Mouse (Mus musculus) forebrain, embryonic 12.5 days (tissue): ENCODE measurements at regions not wholly inside any gene's neighbourhood (a gene's known extent, or its start where the extent isn't known, plus 50 kb on each side); places are given as distances from the start of the nearest gene placed in this dataset.

Experiments
- ATAC-seq: fragments of 200-750 bp; cut with Nextera tagmentation; 2 replicates; pipeline ENCODE4 v1.8.0; 2017; ENCODE audit warnings: moderate TSS enrichment; ENCODE audit not compliant: low FRiP score
- H3K27ac ChIP-seq: fragments of 300-500 bp; sonication (generic); 2 replicates; pipeline ENCODE4 v1.5.1; 2016; ENCODE audit warnings: mild to moderate bottlenecking
- H3K27me3 ChIP-seq: fragments of 300-500 bp; sonication (generic); 2 replicates; pipeline ENCODE4 v1.6.1; 2016; ENCODE audit warnings: mild to moderate bottlenecking
- H3K36me3 ChIP-seq: fragments of 300-500 bp; sonication (generic); replicated peaks from 2 replicates; pipeline ENCODE4 v1.6.1; 2016; ENCODE audit warnings: mild to moderate bottlenecking
- H3K4me1 ChIP-seq: fragments of 300-500 bp; sonication (generic); 2 replicates; pipeline ENCODE4 v1.6.1; 2016
- H3K4me2 ChIP-seq: fragments of 300-500 bp; sonication (generic); 2 replicates; pipeline ENCODE4 v1.6.1; 2016; ENCODE audit warnings: mild to moderate bottlenecking, moderate library complexity
- H3K4me3 ChIP-seq: fragments of 300-500 bp; sonication (generic); replicated peaks from 2 replicates; pipeline ENCODE4 v1.5.1; 2016; ENCODE audit warnings: mild to moderate bottlenecking
- H3K9ac ChIP-seq: fragments of 300-500 bp; sonication (generic); 2 replicates; pipeline ENCODE4 v1.6.1; 2016; ENCODE audit warnings: mild to moderate bottlenecking
- H3K9me3 ChIP-seq: fragments of 300-500 bp; sonication (generic); 2 replicates; pipeline ENCODE4 v1.6.1; 2016
- WGBS: fragments of 180-500 bp; shearing (Covaris S2); methylation state at CpG from one replicate; pipeline ENCODE4 v1.1.7; 2016; 5-methylcytosine and 5-hydroxymethylcytosine counted together

- Histone ChIP-seq H3K9ac (no peak overlapping the region), H3K4me2 (no peak overlapping the region), H3K36me3 (no peaks in the 10 kb centered on the region), H3K4me3 (no peak overlapping the region), H3K4me1 (peaks cover 9% of the 10 kb centered on the region), H3K27me3 (no peaks in the 10 kb centered on the region), H3K27ac (no peak overlapping the region), H3K9me3 (no peaks in the 10 kb centered on the region)
- WGBS: 56% methylated on average over 11 of the region's 11 CpGs
- no peak for ATAC-seq
Measured at GRCm38 (mm10) chr9:50038231-50038630, 239.5 kb upstream of the Ncam1 start.

DNA sequence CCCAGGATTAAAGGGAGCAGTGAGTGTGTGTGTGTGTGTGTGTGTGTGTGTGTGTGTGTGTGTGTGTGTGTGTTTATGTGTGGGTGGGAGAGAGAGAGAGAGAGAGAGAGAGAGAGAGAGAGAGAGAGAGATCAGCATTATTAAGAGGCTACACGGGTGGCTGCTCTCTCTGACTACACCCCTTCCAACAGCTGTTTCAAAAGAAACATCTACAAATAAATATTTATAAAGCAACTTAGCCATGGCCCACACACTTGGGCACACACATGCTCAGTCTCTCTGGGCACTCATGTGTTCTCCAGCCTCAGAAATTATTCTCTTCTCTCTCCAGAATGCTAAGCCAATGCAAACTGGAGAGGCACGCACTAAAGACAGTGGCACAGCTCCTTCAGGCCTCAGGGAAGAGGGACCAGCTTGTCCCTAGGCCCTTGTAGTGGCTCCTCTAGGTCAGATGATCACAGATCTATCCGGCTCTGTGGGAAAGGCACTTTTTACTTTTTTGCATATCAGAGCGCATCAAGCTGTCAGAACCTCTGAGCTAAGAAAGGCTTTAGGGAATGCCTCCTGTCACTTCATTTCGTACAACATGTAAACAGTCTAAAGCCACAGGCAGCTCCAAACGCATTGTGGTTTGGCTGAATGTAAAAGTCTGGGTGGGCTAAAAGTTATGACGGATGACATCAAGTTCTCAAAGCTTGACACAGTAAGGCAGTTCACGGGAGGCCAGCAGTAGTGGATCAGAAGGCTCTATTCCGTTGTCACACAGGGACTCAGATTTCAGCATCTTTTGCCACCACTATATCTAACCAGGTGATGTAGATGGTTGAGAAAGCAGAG is 233.8 kb upstream of the Ncam1 start:
- 71% methylated on average over 9 of the region's 9 CpGs for WGBS
- Histone ChIP-seq H3K9ac (no peak overlapping the region), H3K27me3 (no peaks in the 10 kb centered on the region), H3K4me1 (0 out of 2 replicates have a peak, but pooled peaks cover 10% of the 10 kb centered on the region), H3K4me3 (no peak overlapping the region), H3K4me2 (no peak overlapping the region), H3K27ac (no peak overlapping the region), H3K9me3 (no peaks in the 10 kb centered on the region), H3K36me3 (no peaks in the 10 kb centered on the region)
- ATAC-seq: no peak

DNA sequence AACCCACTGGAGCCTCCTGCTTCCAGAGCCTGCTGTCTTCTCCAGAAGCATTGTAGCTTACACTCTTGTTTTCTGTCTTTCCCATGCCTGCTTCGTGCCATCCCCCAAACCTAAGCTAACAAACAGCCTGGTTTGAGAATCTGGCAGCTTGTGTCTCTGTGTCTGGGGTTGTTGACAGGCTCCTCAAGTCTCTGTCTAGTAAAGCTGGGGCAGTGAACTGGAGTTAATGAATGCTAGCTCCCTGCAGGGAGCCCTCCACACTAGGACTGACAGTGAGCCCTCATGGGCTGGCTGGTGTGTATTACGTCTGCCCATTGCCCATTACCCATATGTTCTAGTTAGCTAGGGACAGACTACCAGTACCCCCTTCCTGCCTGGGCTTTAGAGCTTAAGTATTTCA is 232.6 kb upstream of the Ncam1 start:
- no peak overlapping the region for H3K27ac ChIP-seq
- H3K27me3 ChIP-seq: no peaks in the 10 kb centered on the region
- no peak for ATAC-seq

GRCm38 (mm10) chr9:50029030-50029429 is 230.3 kb upstream of the Ncam1 start:
- 62% methylated on average over 3 of the region's 3 CpGs for WGBS
- Histone ChIP-seq H3K27ac (no peak overlapping the region), H3K4me1 (peaks cover 12% of the 10 kb centered on the region; the same call in 1 of the 2 replicates), H3K4me3 (no peak overlapping the region), H3K9ac (no peak overlapping the region), H3K27me3 (no peaks in the 10 kb centered on the region), H3K4me2 (no peak overlapping the region), H3K9me3 (no peaks in the 10 kb centered on the region), H3K36me3 (no peaks in the 10 kb centered on the region)
- ATAC-seq: no peak

More for the DNA sequence above, 232.6 kb upstream of the Ncam1 start:
- H3K36me3 ChIP-seq: no peaks in the 10 kb centered on the region
- no peak overlapping the region for H3K9ac ChIP-seq
- H3K4me3 ChIP-seq: no peak overlapping the region
- H3K9me3 ChIP-seq: no peaks in the 10 kb centered on the region
- no peak overlapping the region for H3K4me2 ChIP-seq
- peaks cover 12% of the 10 kb centered on the region; the same call in 1 of the 2 replicates for H3K4me1 ChIP-seq
- 35% methylated on average over 2 of the region's 2 CpGs for WGBS

- H3K36me3 ChIP-seq: no peaks in the 10 kb centered on the region
- no peak overlapping the region for H3K4me3 ChIP-seq
- H3K4me2 ChIP-seq: no peak overlapping the region
- no peaks in the 10 kb centered on the region for H3K9me3 ChIP-seq
- H3K27me3 ChIP-seq: no peaks in the 10 kb centered on the region
- H3K9ac ChIP-seq: no peak overlapping the region
- peaks cover 11% of the 10 kb centered on the region; the same call in 1 of the 2 replicates for H3K4me1 ChIP-seq
- no peak overlapping the region for H3K27ac ChIP-seq
- 90% methylated on average over 2 of the region's 2 CpGs for WGBS
- no peak for ATAC-seq
Measured at GRCm38 (mm10) chr9:50028573-50028972, 229.8 kb upstream of the Ncam1 start.

- 86% methylated on average over 6 of the region's 6 CpGs for WGBS
- H3K4me3 ChIP-seq: no peak overlapping the region
- no peak for ATAC-seq
- peaks cover 3% of the 10 kb centered on the region; the same call in 1 of the 2 replicates for H3K4me1 ChIP-seq
- H3K27ac ChIP-seq: no peak overlapping the region
- H3K27me3 ChIP-seq: no peaks in the 10 kb centered on the region
- H3K4me2 ChIP-seq: no peak overlapping the region
- no peaks in the 10 kb centered on the region for H3K36me3 ChIP-seq
- H3K9me3 ChIP-seq: no peaks in the 10 kb centered on the region
- no peak overlapping the region for H3K9ac ChIP-seq
Measured at GRCm38 (mm10) chr9:50024820-50025219, 226.1 kb upstream of the Ncam1 start.

- Histone ChIP-seq H3K36me3 (no peaks in the 10 kb centered on the region), H3K4me3 (no peak overlapping the region), H3K9ac (no peak overlapping the region), H3K27ac (no peak overlapping the region), H3K4me2 (no peak overlapping the region), H3K4me1 (no peaks in the 10 kb centered on the region), H3K9me3 (no peaks in the 10 kb centered on the region), H3K27me3 (no peaks in the 10 kb centered on the region)
- no peak for ATAC-seq
- 96% methylated on average over 4 of the region's 4 CpGs for WGBS
Measured at GRCm38 (mm10) chr9:50013602-50014001, 214.9 kb upstream of the Ncam1 start.

DNA sequence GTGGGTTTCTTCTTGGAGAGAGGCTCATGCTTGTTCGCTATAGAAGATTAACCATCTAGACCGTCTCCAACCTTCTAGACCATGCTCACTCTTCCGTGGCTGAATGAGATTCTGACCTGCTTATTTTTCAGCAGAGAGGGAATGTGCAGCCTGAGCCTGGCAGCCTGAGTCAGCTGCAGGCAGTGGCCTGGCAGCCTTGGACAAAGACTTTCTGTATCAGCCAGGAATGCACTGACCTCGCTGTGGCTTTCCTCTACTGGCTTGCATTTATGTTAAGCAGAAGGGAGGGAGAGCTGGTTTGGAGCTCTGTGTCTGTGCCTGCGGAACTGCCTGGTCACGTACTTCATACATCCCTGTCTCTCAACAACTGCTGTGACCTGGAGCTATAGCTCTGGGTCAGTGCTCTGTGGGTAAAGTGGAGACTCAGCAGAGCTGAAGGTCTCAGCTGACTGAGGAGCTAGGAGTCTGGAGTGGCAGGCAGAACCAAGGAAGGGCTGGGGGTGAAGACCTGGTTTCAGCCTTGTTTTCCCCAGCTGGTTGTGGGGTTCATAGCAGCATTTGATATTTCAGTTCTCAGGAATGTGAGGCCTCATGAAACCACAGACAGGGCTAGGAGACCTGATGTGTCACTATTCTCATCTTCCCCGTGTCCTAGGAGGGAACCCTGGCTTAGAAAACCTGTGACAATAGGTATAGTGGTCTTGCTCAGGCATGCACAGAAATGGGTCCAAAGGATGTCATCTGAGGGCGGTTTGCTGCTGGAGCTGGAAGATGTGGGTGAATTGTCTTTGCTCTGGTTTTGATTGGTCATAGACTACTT is 207.2 kb upstream of the Ncam1 start:
- Histone ChIP-seq H3K9ac (no peak overlapping the region), H3K9me3 (no peaks in the 10 kb centered on the region), H3K27ac (0 out of 2 replicates have a peak overlapping the region, but pooled peaks have one; percentile 27), H3K4me2 (no peak overlapping the region), H3K4me3 (no peak overlapping the region), H3K36me3 (no peaks in the 10 kb centered on the region), H3K4me1 (peaks cover 5% of the 10 kb centered on the region; the same call in 1 of the 2 replicates), H3K27me3 (no peaks in the 10 kb centered on the region)
- WGBS: 54% methylated on average over 8 of the region's 8 CpGs
- no peak for ATAC-seq

- Histone ChIP-seq H3K27me3 (no peaks in the 10 kb centered on the region), H3K4me1 (peaks cover 6% of the 10 kb centered on the region; the same call in 1 of the 2 replicates), H3K9ac (no peak overlapping the region), H3K9me3 (no peaks in the 10 kb centered on the region), H3K27ac (no peak overlapping the region), H3K4me2 (no peak overlapping the region), H3K4me3 (no peak overlapping the region), H3K36me3 (no peaks in the 10 kb centered on the region)
- no peak for ATAC-seq
- whole genome bisulfite sequencing: 74% methylated on average over 6 of the region's 6 CpGs
Measured at GRCm38 (mm10) chr9:50002695-50003094, 204.0 kb upstream of the Ncam1 start.

- no peak for ATAC-seq
- WGBS: 80% methylated on average over 13 of the region's 13 CpGs
- Histone ChIP-seq H3K4me3 (no peak overlapping the region), H3K27me3 (no peaks in the 10 kb centered on the region), H3K36me3 (no peaks in the 10 kb centered on the region), H3K4me1 (peaks cover 3% of the 10 kb centered on the region; the same call in 1 of the 2 replicates), H3K27ac (no peak overlapping the region), H3K4me2 (no peak overlapping the region), H3K9me3 (0 out of 2 replicates have a peak, but pooled peaks cover 7% of the 10 kb centered on the region), H3K9ac (no peak overlapping the region)
Measured at GRCm38 (mm10) chr9:50000497-50001404, 202.0 kb upstream of the Ncam1 start.

DNA sequence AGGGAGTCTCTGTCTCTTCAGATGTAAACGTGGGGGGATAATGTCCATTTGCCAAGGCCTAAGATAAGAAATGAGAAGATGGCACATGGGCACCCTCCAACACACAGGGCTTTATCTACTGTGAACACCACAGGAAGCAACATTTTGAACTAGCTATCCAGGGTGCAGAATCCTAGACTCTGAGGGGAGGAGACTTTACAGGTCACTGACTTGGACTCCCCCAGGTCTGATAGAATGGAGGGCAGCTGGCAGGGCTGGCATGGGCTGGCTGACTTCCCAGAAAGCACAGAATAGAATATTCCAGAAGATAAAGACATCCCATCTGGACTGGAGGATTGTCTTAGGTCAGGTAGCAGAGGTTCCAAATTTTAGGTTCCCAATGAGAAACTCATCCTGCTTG is 201.2 kb upstream of the Ncam1 start:
- peaks cover 14% of the 10 kb centered on the region; the same call in 1 of the 2 replicates for H3K9me3 ChIP-seq
- peaks cover 2% of the 10 kb centered on the region; the same call in 1 of the 2 replicates for H3K4me1 ChIP-seq
- no peak overlapping the region for H3K4me3 ChIP-seq
- no peak overlapping the region for H3K27ac ChIP-seq
- H3K27me3 ChIP-seq: no peaks in the 10 kb centered on the region
- no peaks in the 10 kb centered on the region for H3K36me3 ChIP-seq
- H3K4me2 ChIP-seq: no peak overlapping the region
- H3K9ac ChIP-seq: no peak overlapping the region
- ATAC-seq: no peak
- WGBS: 83% methylated on average over 1 of the region's 1 CpGs
